Mouse (Mus musculus) cerebellum, postnatal 25 days (tissue): ENCODE data around the gene Mindy1.
A peak's percentile ranks its signal among the peaks of the same experiment; 100 is the strongest.

Source experiments
- DNase-seq, 2 experiments: peaks; one replicate each; pipeline ENCODE4 v3.0.0; 2021; ENCODE audit warnings: mixed read lengths in 2 of 2

Gene Mindy1

GRCm38 (mm10) chr3:95281216-95282126 is at the start of gene Mindy1, which contains the start of gene Prune1:
Gene Mindy1 (plus strand): TSS chr3:95281345.
Gene Prune1 (minus strand): TSS chr3:95282076.
- peak; percentile 99 to 100 for DNase-seq

- DNase-seq: no peak
Measured at GRCm38 (mm10) chr3:95232771-95233170, 48.4 kb upstream of the Mindy1 start.

- no peak for DNase-seq
Measured at GRCm38 (mm10) chr3:95233303-95233980, 47.7 kb upstream of the Mindy1 start.

GRCm38 (mm10) chr3:95235386-95236301 is 45.5 kb upstream of the Mindy1 start:
- DNase-seq: no peak

GRCm38 (mm10) chr3:95237541-95238099 is 43.5 kb upstream of the Mindy1 start:
- no peak for DNase-seq

DNA sequence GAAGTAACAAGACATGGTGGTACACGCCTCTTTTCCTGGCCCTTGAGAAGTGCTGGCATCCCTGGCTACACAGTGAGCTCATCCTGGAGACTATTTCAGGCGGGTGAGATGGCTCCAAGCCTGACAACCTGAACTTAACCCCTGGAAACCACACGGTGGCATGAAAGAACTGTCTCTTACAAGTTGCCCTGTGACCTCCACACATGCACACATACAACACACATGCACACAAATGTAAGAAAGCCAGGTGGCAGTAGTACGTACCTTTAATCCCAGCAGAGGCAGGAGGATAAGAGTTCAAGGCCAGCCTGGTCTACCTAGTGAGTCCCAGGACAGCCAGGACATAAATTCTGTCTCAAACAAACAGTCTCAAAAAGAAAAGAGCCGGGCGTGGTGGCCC is 42.1 kb upstream of the Mindy1 start:
- DNase-seq: no peak

DNA sequence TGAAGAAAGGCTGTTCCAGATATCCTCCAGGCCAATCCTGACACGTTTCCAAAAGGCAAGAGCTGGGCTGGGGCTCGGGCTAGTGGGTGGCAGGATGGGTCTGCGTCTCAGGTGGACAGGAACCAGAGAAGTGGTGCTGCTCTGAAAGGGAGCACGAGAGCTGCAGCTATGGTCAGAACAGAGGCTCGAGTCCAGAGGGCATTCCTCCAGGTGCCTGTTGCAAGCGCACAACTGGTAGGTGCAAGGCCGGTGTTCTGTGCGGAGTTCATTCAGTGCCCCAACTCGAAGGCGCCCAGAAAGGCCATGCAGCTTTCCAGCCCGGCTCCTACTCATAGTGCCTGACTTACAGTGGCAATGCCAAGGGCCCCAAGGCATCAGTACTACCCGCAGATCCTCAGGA is 41.2 kb upstream of the Mindy1 start:
- DNase-seq: no peak

GRCm38 (mm10) chr3:95240900-95241299 is 40.2 kb upstream of the Mindy1 start:
- no peak for DNase-seq

DNA sequence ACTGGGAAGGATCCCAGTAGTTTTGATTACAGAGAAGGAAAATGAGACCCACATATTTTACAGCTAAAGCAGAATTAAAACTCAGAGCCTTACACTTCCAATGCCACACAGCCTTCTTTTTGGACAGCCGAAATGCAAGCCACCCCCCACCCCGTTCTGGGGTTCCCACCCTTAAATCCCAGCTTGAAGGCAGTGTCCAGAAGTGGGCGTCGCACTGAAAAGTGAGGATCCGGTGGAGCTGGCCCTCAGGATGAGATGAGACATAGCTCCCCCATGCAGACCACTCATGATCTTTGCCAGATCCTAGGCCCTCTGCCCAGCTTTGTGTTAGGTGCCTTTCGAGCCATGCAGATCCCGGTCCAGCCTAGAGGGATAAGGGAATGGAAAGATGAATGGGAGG is 39.6 kb upstream of the Mindy1 start, which contains the start of gene Gm128:
Gene Gm128 (minus strand): TSS at position 101 of the 400 bp plus-strand sequence.
- DNase-seq: no peak

- DNase-seq: no peak
Measured at GRCm38 (mm10) chr3:95243086-95243485, 38.1 kb upstream of the Mindy1 start.

- peak; percentile 62 to 69 for DNase-seq
Measured at GRCm38 (mm10) chr3:95246465-95247231, 34.5 kb upstream of the Mindy1 start.

GRCm38 (mm10) chr3:95247660-95248336 is 33.3 kb upstream of the Mindy1 start:
- DNase-seq: no peak

- DNase-seq: peak; percentile 86 to 89
Measured at GRCm38 (mm10) chr3:95250361-95250760, 30.8 kb upstream of the Mindy1 start.

DNA sequence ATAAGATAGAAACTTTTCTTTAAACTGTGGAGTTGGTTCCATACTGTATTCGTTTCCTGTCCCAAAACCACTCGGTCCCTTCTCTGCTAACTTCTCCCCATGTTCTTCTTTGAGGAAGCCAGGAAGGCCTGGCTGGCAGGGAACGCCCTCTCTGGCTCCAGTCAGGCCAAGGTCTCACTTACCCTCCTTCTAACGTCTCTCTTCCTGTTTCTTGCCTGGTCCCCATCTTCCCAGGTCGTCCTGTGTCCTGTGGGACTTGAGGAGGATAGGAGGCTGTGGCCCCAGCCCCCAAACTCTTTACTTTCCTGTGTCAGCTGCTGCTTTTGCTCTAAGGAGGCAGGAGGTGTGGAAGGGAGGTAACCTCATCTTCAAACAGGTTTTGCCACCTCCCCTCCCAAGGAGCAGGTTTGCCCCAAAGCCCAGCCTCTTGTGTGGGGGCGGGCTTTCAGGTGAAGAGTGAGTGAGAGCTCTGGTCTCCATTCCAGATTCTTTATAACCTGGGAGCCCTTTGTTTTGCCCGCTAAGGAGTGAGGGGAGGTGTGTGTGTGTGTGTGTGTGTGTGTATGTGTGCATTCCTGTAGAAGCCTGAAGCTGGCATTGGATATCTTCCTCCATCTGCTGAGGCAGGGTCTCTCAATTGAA is 30.2 kb upstream of the Mindy1 start, which contains the start of gene Bnipl:
Gene Bnipl (minus strand): TSS at position 411 of the 642 bp plus-strand sequence.
- peak in 1 of 2 experiments; percentile 44 for DNase-seq

GRCm38 (mm10) chr3:95256931-95257330 is 24.2 kb upstream of the Mindy1 start:
- no peak for DNase-seq

- DNase-seq: no peak
Measured at GRCm38 (mm10) chr3:95261975-95262374, 19.2 kb upstream of the Mindy1 start.

GRCm38 (mm10) chr3:95263089-95263739 is 17.9 kb upstream of the Mindy1 start:
- DNase-seq: peak; percentile 67 to 80

DNA sequence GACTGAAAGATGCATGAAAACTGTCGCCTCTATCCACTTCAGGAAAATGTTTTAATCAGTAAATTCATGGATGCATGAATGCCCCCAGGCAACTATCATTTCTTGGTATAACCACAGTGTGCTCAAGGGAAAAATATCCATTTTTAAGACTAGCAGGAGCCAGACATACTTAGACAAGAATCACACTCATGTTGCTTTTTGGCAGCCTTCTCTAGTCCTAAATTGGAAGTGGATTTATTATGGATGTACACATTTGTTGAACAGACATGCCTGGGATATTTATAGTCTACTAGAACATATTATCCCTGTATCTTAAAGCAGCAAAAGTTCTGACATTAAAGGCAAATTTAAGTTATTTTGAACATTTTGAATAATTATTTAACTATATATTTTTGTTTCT is 16.4 kb upstream of the Mindy1 start:
- no peak for DNase-seq

GRCm38 (mm10) chr3:95266052-95266451 is 15.1 kb upstream of the Mindy1 start:
- DNase-seq: peak in 1 of 2 experiments; percentile 4

DNA sequence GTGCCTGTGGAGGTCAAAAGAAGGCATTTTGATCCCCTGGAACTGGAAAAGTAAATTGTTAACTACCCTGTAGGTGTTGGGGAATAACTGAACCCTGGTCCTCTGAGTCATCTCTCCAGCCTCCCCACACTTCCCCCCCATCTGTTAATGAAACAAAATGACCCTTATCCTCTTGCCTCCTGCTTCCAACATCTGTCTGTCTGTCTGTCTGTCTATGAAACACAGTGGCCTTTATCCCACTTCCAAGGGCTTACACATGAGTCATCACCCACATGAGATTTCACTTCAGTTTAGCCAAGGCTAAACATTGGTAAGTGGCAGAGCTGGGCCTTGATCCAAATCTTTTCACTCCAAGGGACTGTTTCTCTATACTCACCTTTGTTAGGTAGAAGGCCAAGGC is 13.3 kb upstream of the Mindy1 start:
- DNase-seq: no peak
